Mouse (Mus musculus): ENCODE measurements at regions not wholly inside any gene's neighbourhood (a gene's known extent, or its start where the extent isn't known, plus 50 kb on each side); places are given as distances from the start of the nearest gene placed in this dataset.
A peak's percentile ranks its signal among the peaks of the same experiment; 100 is the strongest.

- DNase-seq (ENCODE audit: low spot score in 2 of 2): no peak
Measured at GRCm38 (mm10) chr4:131208637-131209036, 264.5 kb downstream of the Matn1 start.

DNA sequence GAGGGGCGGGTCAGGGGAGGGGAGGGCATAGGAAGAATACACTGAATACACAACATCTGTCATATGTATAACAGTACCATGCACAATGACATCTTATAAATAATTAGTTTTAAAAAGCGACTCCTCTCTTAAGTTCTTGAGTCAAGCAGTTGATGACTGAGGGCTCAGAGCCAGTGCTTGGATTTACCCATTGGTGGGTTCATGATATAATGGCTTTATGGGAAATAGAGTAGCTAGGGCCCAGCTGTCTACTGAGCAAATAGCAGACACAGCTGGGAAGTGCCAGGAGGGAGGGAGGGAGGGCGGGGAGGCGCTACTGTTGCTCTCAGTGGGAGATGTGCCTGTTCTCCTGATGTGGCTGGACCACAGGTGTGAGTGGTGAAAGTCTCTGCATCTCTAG, 268.5 kb downstream of the Matn1 start:
- DNase-seq (ENCODE audit: low spot score in 2 of 2): no peak

GRCm38 (mm10) chr4:131215682-131216081, 271.5 kb downstream of the Matn1 start:
- no peak for DNase-seq (ENCODE audit: low spot score in 2 of 2)

GRCm38 (mm10) chr4:131216361-131216760, 272.2 kb downstream of the Matn1 start:
- DNase-seq (ENCODE audit: low spot score in 2 of 2): no peak

GRCm38 (mm10) chr4:131217083-131217482, 272.9 kb downstream of the Matn1 start:
- DNase-seq (ENCODE audit: low spot score in 2 of 2): no peak

DNA sequence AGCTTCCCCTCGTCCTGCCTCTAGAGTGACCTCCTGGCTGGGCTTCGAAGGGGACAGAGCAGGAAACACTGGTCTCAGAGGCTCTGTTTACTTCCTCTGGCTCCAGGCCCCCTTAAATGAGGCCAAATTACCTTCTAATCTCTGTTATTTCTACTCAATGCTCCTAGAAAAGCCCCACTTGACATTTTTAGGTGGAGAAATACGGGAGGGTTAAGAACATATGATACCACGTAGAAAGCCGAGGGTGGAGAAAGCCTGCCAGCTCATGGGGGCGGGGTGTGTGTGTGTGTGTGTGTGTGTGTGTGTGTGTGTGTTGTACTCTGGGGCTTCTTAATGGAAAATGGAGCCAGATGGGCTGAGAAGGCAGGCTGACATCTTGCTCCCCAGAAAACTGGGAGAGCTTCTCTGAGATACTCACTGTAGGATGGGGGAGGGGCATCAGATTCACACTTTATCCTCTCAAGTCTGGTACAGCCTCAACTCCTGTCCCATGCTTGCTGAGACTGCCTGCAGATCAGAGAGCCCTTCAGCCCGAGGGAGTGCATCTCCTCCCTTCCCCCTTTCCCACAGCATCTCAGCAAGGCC, 273.5 kb downstream of the Matn1 start:
- no peak for DNase-seq (ENCODE audit: low spot score in 2 of 2)

- no peak for DNase-seq (ENCODE audit: low spot score in 2 of 2)
Measured at GRCm38 (mm10) chr4:131220966-131221365, 276.8 kb downstream of the Matn1 start.

- no peak for DNase-seq (ENCODE audit: low spot score in 2 of 2)
Measured at GRCm38 (mm10) chr4:131230361-131230760, 286.2 kb downstream of the Matn1 start.

DNA sequence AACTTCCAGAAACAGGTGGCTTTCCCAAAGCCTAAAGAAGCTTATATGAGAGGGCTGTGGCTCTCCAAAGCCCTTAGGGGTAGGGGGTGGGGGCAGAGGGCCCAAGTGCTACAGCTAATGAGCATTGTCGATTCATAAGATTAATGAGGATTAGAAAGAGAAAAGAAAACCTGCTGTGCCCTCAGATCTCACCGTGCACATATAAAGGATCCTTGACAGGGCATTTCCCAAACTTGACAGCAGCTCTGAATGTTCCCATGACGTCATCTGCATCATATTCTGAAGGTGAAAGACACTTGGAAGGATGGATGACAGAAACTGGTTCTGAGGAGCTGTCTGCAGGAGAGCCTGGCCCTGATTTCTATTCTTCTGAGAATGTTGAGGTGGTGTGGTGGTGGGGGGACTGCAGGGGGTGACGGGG, 292.4 kb downstream of the Matn1 start:
- DNase-seq (ENCODE audit: low spot score in 2 of 2): no peak

DNA sequence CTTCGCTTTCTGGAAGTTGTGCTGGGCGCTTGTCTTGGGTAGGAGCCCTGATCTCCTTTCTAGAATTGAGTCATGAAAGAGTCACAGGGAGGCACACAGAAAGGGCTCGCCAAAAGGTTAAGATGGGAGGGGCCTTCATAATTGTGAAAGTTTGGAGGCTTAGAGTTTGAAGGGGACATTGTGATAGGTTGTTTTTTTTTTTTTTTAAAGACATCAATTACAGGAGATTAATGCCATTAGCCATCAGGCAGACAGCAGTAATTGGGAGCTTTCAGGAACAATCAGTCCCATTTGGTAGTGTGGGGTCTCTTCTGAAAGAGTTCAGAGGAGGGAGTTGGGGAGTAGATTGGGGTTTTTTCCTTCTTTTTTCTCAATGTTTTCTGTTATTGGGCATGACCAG, 294.4 kb downstream of the Matn1 start:
- no peak for DNase-seq (ENCODE audit: low spot score in 2 of 2)

DNA sequence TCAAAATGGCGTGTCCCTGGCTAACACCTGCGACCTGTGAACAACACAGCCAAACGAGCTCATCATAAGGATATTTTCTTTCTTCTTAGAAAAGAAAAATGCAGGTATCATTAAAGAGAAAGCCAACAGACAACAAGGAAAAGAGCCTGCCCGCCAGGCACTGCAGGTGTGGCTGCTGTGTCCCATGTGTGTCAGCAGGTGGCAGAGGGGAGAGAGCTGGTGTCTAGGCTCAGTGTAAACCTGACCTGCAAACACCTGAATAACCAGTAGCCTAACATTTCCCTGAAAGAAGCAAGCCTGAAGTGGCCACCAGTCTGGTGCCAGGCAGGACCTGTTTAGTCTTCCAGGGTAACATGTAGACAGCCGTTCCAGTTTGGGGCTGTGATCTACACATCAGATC, 294.9 kb downstream of the Matn1 start:
- DNase-seq (ENCODE audit: low spot score in 2 of 2): no peak

DNA sequence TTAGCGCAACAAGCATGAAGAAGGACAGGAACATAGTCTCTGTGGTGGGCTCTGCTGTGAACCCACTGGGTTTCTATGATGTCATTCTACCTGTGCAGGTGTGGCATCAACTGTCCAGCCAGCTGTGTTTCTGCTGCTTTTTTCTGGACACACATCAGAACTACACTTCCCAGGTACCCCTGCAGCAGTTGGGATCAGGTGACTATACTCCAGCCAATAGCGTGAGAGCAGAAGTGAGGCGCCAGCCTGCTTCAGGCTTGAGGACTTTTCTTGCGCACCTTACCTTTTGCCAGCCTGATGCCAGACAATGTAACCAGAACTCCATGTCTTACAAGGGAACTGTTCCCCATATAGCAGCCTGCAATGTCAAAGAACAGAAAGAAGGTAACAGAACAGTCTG, 296.3 kb downstream of the Matn1 start:
- no peak for DNase-seq (ENCODE audit: low spot score in 2 of 2)

DNA sequence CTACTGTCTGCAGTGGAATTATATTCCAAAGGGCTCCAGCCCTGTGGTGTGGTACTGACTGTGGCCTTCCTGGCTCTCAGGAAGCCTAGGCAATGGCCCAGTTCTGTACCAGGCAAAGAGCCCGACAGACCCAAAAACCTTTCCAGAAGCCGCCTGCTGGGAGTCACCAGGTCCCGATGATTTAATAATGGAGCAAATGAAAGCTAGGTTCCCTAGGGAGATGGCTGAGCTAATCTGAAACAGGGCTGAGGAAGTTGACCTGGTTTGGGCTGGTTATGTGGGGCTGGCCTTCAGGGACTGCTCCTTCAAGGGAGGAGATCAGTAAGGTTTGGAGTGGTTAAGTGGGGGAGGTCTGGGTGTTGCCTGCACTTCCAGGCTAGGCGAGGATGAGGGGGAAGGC, 298.1 kb downstream of the Matn1 start:
- no peak for DNase-seq (ENCODE audit: low spot score in 2 of 2)

DNA sequence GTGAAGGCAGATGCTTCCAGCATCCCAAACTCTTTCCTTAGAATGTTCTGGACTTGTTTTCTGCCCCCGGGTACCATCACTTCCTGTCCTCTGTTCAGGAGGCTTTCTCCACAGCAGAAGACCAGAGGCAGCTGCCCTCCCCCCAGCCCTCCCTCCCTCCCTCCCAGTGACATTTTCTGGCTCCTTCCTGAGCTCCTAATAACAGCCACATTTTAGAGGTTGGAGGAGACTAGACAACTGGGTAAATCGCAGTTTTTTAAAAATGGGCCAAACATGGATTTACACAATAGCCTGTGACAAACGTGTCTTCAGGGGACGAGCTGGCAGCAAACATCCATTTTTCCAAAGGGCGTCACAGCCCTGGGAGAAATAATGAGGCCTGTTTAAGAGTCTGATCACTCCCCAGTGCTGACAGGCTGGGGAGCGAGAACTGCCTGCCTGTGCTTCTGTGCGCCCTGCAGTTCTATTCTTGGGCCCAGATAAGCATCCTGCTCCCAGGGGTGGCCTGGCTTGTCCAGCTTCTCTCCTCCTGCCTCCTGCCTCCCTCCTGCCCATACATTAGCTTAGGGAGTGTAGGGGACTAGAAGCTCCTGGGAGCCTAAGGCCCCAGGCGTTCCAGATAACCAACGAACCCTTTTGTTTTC, 299.7 kb downstream of the Matn1 start:
- DNase-seq (ENCODE audit: low spot score in 2 of 2): no peak

- peak; percentile 65 to 72 for DNase-seq (ENCODE audit: low spot score in 2 of 2)
Measured at GRCm38 (mm10) chr4:131252602-131253442, 308.6 kb downstream of the Matn1 start.

GRCm38 (mm10) chr4:131253443-131253817, 309.2 kb downstream of the Matn1 start:
- no peak for DNase-seq (ENCODE audit: low spot score in 2 of 2)

DNA sequence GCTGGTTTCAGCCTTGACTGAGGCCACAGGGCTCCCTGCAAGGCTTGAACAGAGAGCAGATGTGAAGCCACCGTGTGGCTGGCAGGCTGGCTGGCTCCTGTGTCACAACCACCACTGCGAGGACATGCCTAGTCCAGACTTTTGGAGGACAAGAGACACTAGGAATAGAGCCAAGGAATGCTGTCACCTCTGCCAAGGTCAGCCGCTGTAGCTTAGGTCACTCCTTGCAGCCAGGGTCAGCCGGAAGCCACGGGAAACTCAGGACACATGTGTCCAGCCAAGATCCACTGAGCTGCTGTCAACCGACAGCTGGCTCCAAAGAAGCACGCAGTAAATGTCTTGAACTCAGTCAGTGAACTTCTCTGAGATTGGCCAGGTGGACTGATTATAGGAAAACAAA, 310.1 kb downstream of the Matn1 start:
- no peak for DNase-seq (ENCODE audit: low spot score in 2 of 2)

DNA sequence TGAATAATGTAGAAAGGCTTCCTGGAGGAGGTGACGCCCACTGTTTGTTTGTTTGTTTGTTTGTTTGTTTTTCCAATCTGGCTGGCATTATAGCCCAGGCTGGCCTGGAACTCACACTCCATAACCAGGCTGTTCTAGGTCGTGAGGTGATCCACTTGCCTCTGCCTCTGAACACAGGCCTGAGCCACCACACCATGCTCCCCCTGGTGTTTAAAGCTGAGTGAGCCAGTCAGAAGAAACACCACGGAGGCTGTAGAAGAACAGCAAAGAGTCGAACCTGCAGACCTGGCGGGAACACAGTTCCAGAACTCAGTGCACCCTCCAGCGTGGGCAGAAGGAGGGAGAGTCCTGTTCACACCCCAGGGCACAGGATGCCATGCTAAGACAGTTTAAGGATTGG, 310.5 kb downstream of the Matn1 start:
- DNase-seq (ENCODE audit: low spot score in 2 of 2): no peak

GRCm38 (mm10) chr4:131261236-131261635, 317.1 kb downstream of the Matn1 start:
- no peak for DNase-seq (ENCODE audit: low spot score in 2 of 2)

- no peak for DNase-seq (ENCODE audit: low spot score in 2 of 2)
Measured at GRCm38 (mm10) chr4:131262909-131263308, 318.7 kb downstream of the Matn1 start.

DNA sequence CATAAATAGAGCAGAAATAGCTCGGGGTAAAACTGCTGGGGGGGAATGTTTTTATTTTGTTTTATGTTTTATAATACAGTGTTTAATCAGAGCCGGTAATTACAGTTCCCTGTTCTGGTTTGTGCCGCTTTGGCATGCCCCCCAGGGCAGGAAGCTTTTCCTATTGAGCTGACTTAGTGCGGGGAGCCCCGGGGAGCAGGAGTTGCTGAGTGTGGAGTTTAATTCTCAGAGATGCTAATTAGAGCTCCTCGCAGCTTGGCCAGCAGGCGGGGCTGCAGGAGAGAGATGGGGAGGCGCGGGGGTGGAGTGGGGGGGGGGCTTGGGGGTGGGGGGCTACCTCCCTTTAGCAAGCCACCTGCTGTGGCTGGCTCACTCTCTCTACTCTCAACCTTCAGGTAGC, 322.6 kb downstream of the Matn1 start:
- DNase-seq (ENCODE audit: low spot score in 2 of 2): no peak

DNA sequence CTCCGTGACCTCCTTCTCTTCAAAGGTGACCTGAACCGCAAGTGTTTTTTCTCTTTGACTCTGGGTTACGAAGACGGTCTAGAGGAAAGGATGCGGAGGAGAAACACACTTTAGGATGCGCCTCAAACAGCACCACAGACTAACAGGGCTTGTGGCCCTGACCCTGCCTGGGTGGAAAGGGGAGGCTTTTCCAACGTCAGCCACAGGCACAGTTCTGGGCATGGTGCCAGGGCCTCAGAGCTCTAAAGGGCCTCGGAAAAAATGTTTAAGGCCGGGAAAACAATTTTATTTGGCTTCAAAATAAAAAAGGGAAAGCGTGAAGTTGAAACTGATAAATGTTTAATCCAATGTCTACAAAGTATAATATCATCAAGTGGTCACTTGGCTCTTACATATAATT, 323.6 kb downstream of the Matn1 start:
- no peak for DNase-seq (ENCODE audit: low spot score in 2 of 2)

DNA sequence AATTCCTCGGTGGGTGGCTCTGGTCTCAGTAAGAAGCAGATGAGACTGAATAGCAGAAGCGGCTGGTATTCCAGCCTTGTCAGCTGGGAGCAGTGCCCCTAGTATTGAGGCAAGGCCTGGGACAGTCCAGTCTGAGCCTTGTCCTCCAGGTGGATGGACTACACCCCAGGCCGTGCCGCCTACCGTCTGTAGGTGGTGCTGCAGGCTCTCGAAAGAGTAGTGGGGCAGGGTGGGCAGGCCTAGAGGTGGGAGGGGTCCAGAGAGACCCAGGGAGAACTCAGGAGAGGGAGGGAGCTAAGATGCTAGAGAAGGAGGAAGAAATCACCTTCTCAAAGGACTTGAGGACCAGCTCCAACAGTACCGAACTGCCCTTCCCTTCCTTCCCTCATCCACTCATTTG, 326.0 kb downstream of the Matn1 start:
- no peak for DNase-seq (ENCODE audit: low spot score in 2 of 2)

Measured in right cerebral cortex, postnatal 36 days (tissue).